In the genomic region with DNA sequence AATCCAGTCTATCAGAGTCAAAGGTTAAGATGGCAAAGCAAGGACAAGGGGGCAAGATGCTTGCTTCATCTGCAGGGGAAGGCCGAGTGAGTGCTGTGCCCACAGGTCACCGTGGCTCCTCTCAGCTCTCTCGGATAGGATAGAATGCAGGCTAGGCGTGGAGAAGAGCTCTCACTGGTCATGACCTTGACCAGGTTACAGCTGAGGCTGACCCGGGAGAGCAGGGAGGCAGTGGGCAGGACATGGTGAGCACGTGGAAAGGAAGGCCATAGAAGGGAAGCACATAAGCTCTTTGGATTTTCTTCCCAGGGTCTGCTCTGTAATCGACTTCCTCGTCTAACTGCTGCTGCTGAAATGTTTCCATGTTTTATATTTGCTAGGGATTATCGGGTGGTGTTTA, we compare ENCODE assay signal across 19 mouse cellular contexts. TPM values are rescaled to one million over a fixed set of nuclear protein-coding genes. Genes with fewer than 3 reads are reported as not detected.
DNase-seq lines count a peak whose midpoint lies in the region; ATAC-seq and TF ChIP-seq lines count a peak whose summit lies in the region.
"Had no signal": no experiment of that assay in that cellular context is flagged by ENCODE, and none has a peak within 500 bp of the region (broad histone marks: within the 10 kb centered on the region; RNA-seq: fewer than 3 reads in every experiment).

No protein-coding gene starts in this region.

- 72% methylated on average over 9 of the region's 9 CpGs for WGBS in forebrain, embryonic 10.5 days
- 71% methylated on average over 9 of the region's 9 CpGs for WGBS in forebrain, embryonic 12.5 days
- WGBS in liver, postnatal 0 days (ENCODE audit: insufficient replicate concordance): 56% methylated on average over 9 of the region's 9 CpGs
- WGBS in liver, embryonic 11.5 days: 66% methylated on average over 9 of the region's 9 CpGs
- WGBS in stomach, embryonic 15.5 days: 55% methylated on average over 9 of the region's 9 CpGs

- no peak for TF ChIP-seq EP300 in liver, postnatal 0 days (IDR thresholded peaks at IDR 0.05; ENCODE audit: low read depth)

- H3K4me3 ChIP-seq in forebrain, embryonic 10.5 days: no peak overlapping the region
- H3K4me3 ChIP-seq in forebrain, embryonic 12.5 days (replicated peaks): no peak overlapping the region
- H3K4me3 ChIP-seq in liver, postnatal 0 days (ENCODE audit: low read depth, low read length): no peak overlapping the region
- no peak overlapping the region for H3K4me3 ChIP-seq in liver, embryonic 11.5 days (ENCODE audit: low read depth, low read length)
- no peak overlapping the region for H3K4me3 ChIP-seq in stomach, embryonic 15.5 days (replicated peaks)
- H3K4me3 ChIP-seq: embryonic facial prominence, embryonic 15.5 days; heart, embryonic 15.5 days; limb, embryonic 15.5 days; lung, embryonic 15.5 days had no signal

- H3K9me3 ChIP-seq in forebrain, embryonic 10.5 days: no peaks in the 10 kb centered on the region
- H3K9me3 ChIP-seq in forebrain, embryonic 12.5 days: no peaks in the 10 kb centered on the region
- no peaks in the 10 kb centered on the region for H3K9me3 ChIP-seq in liver, postnatal 0 days (ENCODE audit: low read length)
- no peaks in the 10 kb centered on the region for H3K9me3 ChIP-seq in liver, embryonic 11.5 days (ENCODE audit: control insufficient read depth, low read length)
- H3K9me3 ChIP-seq in stomach, embryonic 15.5 days: no peaks in the 10 kb centered on the region
- H3K9me3 ChIP-seq: embryonic facial prominence, embryonic 15.5 days; heart, embryonic 15.5 days; limb, embryonic 15.5 days; lung, embryonic 15.5 days had no signal

- H3K36me3 ChIP-seq in forebrain, embryonic 10.5 days (replicated peaks): no peaks in the 10 kb centered on the region
- no peaks in the 10 kb centered on the region for H3K36me3 ChIP-seq in forebrain, embryonic 12.5 days (replicated peaks)
- H3K36me3 ChIP-seq in liver, postnatal 0 days (replicated peaks; ENCODE audit: insufficient read depth, low read length): no peaks in the 10 kb centered on the region
- H3K36me3 ChIP-seq in liver, embryonic 11.5 days (ENCODE audit: control insufficient read depth, insufficient read depth, low read length): no peaks in the 10 kb centered on the region
- H3K36me3 ChIP-seq in stomach, embryonic 15.5 days: no peaks in the 10 kb centered on the region
- H3K36me3 ChIP-seq: embryonic facial prominence, embryonic 15.5 days; heart, embryonic 15.5 days; limb, embryonic 15.5 days; lung, embryonic 15.5 days had no signal

- no peak for ATAC-seq in forebrain, embryonic 12.5 days (ENCODE audit: low FRiP score)
- peak; percentile 80 for ATAC-seq in liver, postnatal 0 days
- no peak for ATAC-seq in liver, embryonic 11.5 days (replicated peaks; ENCODE audit: low FRiP score)
- no peak for ATAC-seq in stomach, embryonic 15.5 days (ENCODE audit: insufficient read depth, low FRiP score, low read depth)
- ATAC-seq: activated CD4-positive, CD25-positive, alpha-beta regulatory T cell, adult 4 months; CD4-positive, CD25-positive, alpha-beta regulatory T cell, adult 4 months had no signal

- no peak overlapping the region for H3K4me2 ChIP-seq in forebrain, embryonic 12.5 days
- no peak overlapping the region for H3K4me2 ChIP-seq in liver, postnatal 0 days (ENCODE audit: low read depth, low read length)
- no peak overlapping the region for H3K4me2 ChIP-seq in liver, embryonic 11.5 days
- H3K4me2 ChIP-seq in stomach, embryonic 15.5 days: no peak overlapping the region
- H3K4me2 ChIP-seq: embryonic facial prominence, embryonic 15.5 days; heart, embryonic 15.5 days; limb, embryonic 15.5 days; lung, embryonic 15.5 days had no signal

- 0 out of 2 replicates have a peak overlapping the region, but pooled peaks have one; percentile 8 for H3K27ac ChIP-seq in forebrain, embryonic 10.5 days
- H3K27ac ChIP-seq in forebrain, embryonic 12.5 days: no peak overlapping the region
- H3K27ac ChIP-seq in liver, postnatal 0 days (ENCODE audit: low read depth): no peak overlapping the region
- no peak overlapping the region for H3K27ac ChIP-seq in liver, embryonic 11.5 days (ENCODE audit: low read depth, low read length)
- H3K27ac ChIP-seq in stomach, embryonic 15.5 days: peak overlapping the region; percentile 57; the same call in 1 of the 2 replicates
- H3K27ac ChIP-seq: embryonic facial prominence, embryonic 15.5 days; heart, embryonic 15.5 days; limb, embryonic 15.5 days; lung, embryonic 15.5 days had no signal

- TF ChIP-seq CTCF in liver, postnatal 0 days (IDR thresholded peaks at IDR 0.05; ENCODE audit: low read depth): no peak

- no peaks in the 10 kb centered on the region for H3K27me3 ChIP-seq in forebrain, embryonic 10.5 days (ENCODE audit: poor library complexity, severe bottlenecking)
- 0 out of 2 replicates have a peak, but pooled peaks cover 11% of the 10 kb centered on the region for H3K27me3 ChIP-seq in forebrain, embryonic 12.5 days
- no peaks in the 10 kb centered on the region for H3K27me3 ChIP-seq in liver, postnatal 0 days (ENCODE audit: insufficient read depth, low read length)
- H3K27me3 ChIP-seq in liver, embryonic 11.5 days (replicated peaks; ENCODE audit: control insufficient read depth, insufficient read depth, low read length): no peaks in the 10 kb centered on the region
- no peaks in the 10 kb centered on the region for H3K27me3 ChIP-seq in stomach, embryonic 15.5 days (replicated peaks)
- H3K27me3 ChIP-seq: embryonic facial prominence, embryonic 15.5 days; heart, embryonic 15.5 days; limb, embryonic 15.5 days; lung, embryonic 15.5 days had no signal

- peaks cover 69% of the 10 kb centered on the region for H3K4me1 ChIP-seq in forebrain, embryonic 10.5 days
- H3K4me1 ChIP-seq in forebrain, embryonic 12.5 days: peaks cover 21% of the 10 kb centered on the region
- H3K4me1 ChIP-seq in liver, postnatal 0 days (ENCODE audit: insufficient read depth): peaks cover 21% of the 10 kb centered on the region
- no peaks in the 10 kb centered on the region for H3K4me1 ChIP-seq in liver, embryonic 11.5 days (replicated peaks; ENCODE audit: control insufficient read depth, insufficient read depth, low read length)
- 0 out of 2 replicates have a peak, but pooled peaks cover 9% of the 10 kb centered on the region for H3K4me1 ChIP-seq in stomach, embryonic 15.5 days
- H3K4me1 ChIP-seq: embryonic facial prominence, embryonic 15.5 days had no signal

- no peak for DNase-seq in forebrain, embryonic 10.5 days (ENCODE audit: extremely low spot score, low spot score)
- peak; percentile 53 for DNase-seq in kidney, adult 9 months
- no peak for DNase-seq in kidney, postnatal 14 days
- no peak for DNase-seq in liver, postnatal 0 days
- DNase-seq in liver, embryonic 11.5 days (ENCODE audit: low spot score): no peak
- no peak for DNase-seq in urinary bladder, postnatal 36 days (ENCODE audit: low spot score in 2 of 2)
- DNase-seq: adrenal gland, postnatal 14 days; cerebellum, postnatal 10 days; embryo, embryonic 11 days; lung, postnatal 4 days; thymus, adult 2 months had no signal

- H3K9ac ChIP-seq in forebrain, embryonic 12.5 days: no peak overlapping the region
- no peak overlapping the region for H3K9ac ChIP-seq in liver, postnatal 0 days (replicated peaks)
- H3K9ac ChIP-seq in liver, embryonic 11.5 days (ENCODE audit: low read depth, low read length): no peak overlapping the region
- H3K9ac ChIP-seq in stomach, embryonic 15.5 days: no peak overlapping the region
- H3K9ac ChIP-seq: embryonic facial prominence, embryonic 15.5 days; heart, embryonic 15.5 days; limb, embryonic 15.5 days; lung, embryonic 15.5 days had no signal

RNA-seq across cellular contexts. Expression of a gene that starts 53.9 kb away (rescaled TPM):
- 9.1 and 10.9 TPM in 2 replicates for polyA plus RNA-seq in forebrain, embryonic 10.5 days (2016; fragmentation: Nextera tagmentation; extraction: Ambion mirVana)
- 6.3 and 8.2 TPM in 2 replicates for polyA plus RNA-seq in forebrain, embryonic 12.5 days (2016; fragmentation: Nextera tagmentation; extraction: Ambion mirVana)
- polyA plus RNA-seq in liver, postnatal 0 days (2015; fragmentation: Nextera tagmentation; extraction: Ambion mirVana): 6.1 and 6.8 TPM in 2 replicates
- polyA plus RNA-seq in liver, embryonic 11.5 days (2014; fragmentation: Nextera tagmentation; extraction: Ambion mirVana): 6.4 and 7.2 TPM in 2 replicates
- polyA plus RNA-seq in stomach, embryonic 15.5 days (2015; fragmentation: Nextera tagmentation; extraction: Ambion mirVana): 21.2 and 23.3 TPM in 2 replicates

Comparison
In these comparisons a context has a peak if more than half of its experiments do, and no peak if none do; other contexts are left out.
1. H3K27ac ChIP-seq: peak in forebrain, embryonic 10.5 days (single experiment) and stomach, embryonic 15.5 days (single experiment); none in forebrain, embryonic 12.5 days (single experiment), liver, postnatal 0 days (single experiment) and liver, embryonic 11.5 days (single experiment).